Mouse (Mus musculus): ENCODE measurements at regions not wholly inside any gene's neighbourhood (a gene's known extent, or its start where the extent isn't known, plus 50 kb on each side); places are given as distances from the start of the nearest gene placed in this dataset.

GRCm38 (mm10) chr2:178769001-178769400 lies 338.7 kb downstream of the Cdh26 start:
- no peak for TF ChIP-seq CTCF (IDR thresholded peaks at IDR 0.05; ENCODE audit: low read depth, low read length)
- TF ChIP-seq GATA1 (IDR thresholded peaks at IDR 0.05; ENCODE audit: borderline replicate concordance, low read length), result no peak
